In the genomic region with DNA sequence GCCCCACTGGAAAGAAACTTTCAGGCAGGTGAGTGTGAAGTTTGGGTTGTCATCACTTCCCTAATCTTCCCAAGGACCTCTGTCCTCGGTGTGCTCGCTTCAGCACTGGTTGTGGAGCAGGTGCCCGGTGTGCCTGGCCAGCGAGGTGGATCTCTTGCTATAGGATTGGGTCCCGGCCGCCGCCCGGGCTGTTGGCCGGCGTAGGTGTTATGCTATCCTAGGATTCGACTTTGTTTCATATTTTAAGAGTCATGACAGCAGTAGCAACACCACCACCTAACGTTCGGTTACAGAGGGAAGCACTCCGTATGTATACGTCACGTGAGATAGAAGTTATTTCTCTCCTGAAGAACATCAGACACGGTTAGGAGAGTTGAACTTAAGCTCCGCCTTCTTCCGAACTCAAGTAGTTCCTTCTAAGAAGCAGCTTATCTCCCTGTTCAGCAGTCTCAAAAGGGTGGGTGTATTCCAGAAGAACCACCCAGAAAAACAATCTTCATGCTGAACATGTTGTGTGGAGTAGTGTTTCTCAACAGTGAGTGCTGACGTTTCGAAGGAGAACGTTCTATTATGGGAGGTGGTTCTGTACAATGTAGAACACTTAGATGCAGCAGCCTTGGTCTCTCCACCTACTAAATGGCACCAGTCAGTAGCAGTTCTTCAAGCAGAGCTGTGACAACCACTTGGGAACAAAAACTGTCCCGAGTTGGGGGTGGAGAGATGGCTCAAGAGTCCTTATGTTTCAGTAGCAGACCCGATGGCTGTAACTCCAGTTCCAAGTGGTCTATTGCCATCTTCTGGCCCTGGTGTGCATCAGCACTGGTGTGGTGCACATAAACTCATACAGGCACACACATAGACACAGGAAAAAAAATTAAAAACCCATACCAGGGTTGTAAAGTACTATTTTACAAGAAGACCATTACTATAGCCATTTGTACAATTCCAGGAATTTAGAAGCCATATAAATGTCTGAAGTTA, we compare ENCODE assay signal across 8 mouse cellular contexts. TPM values are rescaled to one million over a fixed set of nuclear protein-coding genes. Genes with fewer than 3 reads are reported as not detected.
A peak's percentile ranks its signal among the peaks of the same experiment; 100 is the strongest.
DNase-seq lines count a peak whose midpoint lies in the region; ATAC-seq and TF ChIP-seq lines count a peak whose summit lies in the region.

No protein-coding gene starts in this region.

- peaks cover 55% of the 10 kb centered on the region for H3K36me3 ChIP-seq in heart, embryonic 13.5 days
- peaks cover 31% of the 10 kb centered on the region for H3K36me3 ChIP-seq in ES-Bruce4 (ENCODE audit: control insufficient read depth, insufficient read depth, low read length, poor library complexity, severe bottlenecking)
- H3K36me3 ChIP-seq in embryonic facial prominence, embryonic 14.5 days (ENCODE audit: control insufficient read depth, insufficient read depth, low read length): peaks cover 53% of the 10 kb centered on the region
- 0 out of 2 replicates have a peak, but pooled peaks cover 6% of the 10 kb centered on the region for H3K36me3 ChIP-seq in midbrain, embryonic 11.5 days (ENCODE audit: control insufficient read depth, insufficient read depth, low read length)

- H3K9ac ChIP-seq in heart, embryonic 13.5 days: peak overlapping the region; percentile 95
- H3K9ac ChIP-seq in ES-Bruce4 (ENCODE audit: low read depth, poor library complexity, severe bottlenecking): peak overlapping the region; percentile 32
- H3K9ac ChIP-seq in embryonic facial prominence, embryonic 14.5 days (ENCODE audit: low read depth, low read length): peak overlapping the region; percentile 65
- H3K9ac ChIP-seq in midbrain, embryonic 11.5 days (ENCODE audit: low read length): peak overlapping the region; percentile 71

- peak overlapping the region; percentile 95 for H3K4me2 ChIP-seq in heart, embryonic 13.5 days
- peak overlapping the region; percentile 72 for H3K4me2 ChIP-seq in embryonic facial prominence, embryonic 14.5 days (ENCODE audit: low read depth, low read length)
- H3K4me2 ChIP-seq in midbrain, embryonic 11.5 days: peak overlapping the region; percentile 90

- peaks cover 19% of the 10 kb centered on the region for H3K4me1 ChIP-seq in heart, embryonic 13.5 days
- no peaks in the 10 kb centered on the region for H3K4me1 ChIP-seq in ES-Bruce4 (ENCODE audit: control insufficient read depth, insufficient read depth, low read length)
- H3K4me1 ChIP-seq in embryonic facial prominence, embryonic 14.5 days (ENCODE audit: control insufficient read depth, insufficient read depth, low read length): peaks cover 7% of the 10 kb centered on the region
- H3K4me1 ChIP-seq in midbrain, embryonic 11.5 days (ENCODE audit: control insufficient read depth, insufficient read depth, low read length): peaks cover 12% of the 10 kb centered on the region

- H3K27ac ChIP-seq in heart, embryonic 13.5 days (replicated peaks): peak overlapping the region; percentile 92
- H3K27ac ChIP-seq in ES-Bruce4 (ENCODE audit: insufficient read depth, low read length): no peak overlapping the region
- H3K27ac ChIP-seq in embryonic facial prominence, embryonic 14.5 days (replicated peaks; ENCODE audit: low read depth, low read length): peak overlapping the region; percentile 83; the same call in 1 of the 2 replicates
- H3K27ac ChIP-seq in midbrain, embryonic 11.5 days (ENCODE audit: low read depth, low read length): peak overlapping the region; percentile 80; the same call in 1 of the 2 replicates

- peak; percentile 9 for TF ChIP-seq CTCF in ES-Bruce4 (IDR thresholded peaks at IDR 0.05; ENCODE audit: low read depth, low read length)

- DNase-seq in heart, adult 18-20 months: no peak
- DNase-seq in embryonic facial prominence, embryonic 14.5 days (ENCODE audit: low spot score): peak; percentile 41
- peak; percentile 48 for DNase-seq in large intestine, adult 2 months (ENCODE audit: low read depth, low spot score)
- no peak for DNase-seq in midbrain, embryonic 11.5 days (ENCODE audit: low spot score, missing footprints)
- no peak for DNase-seq in urinary bladder, postnatal 10 days (ENCODE audit: low spot score)
- no peak for DNase-seq in urinary bladder, postnatal 14 days (ENCODE audit: low spot score)

- 15% methylated on average over 24 of the region's 24 CpGs for WGBS in heart, embryonic 13.5 days
- WGBS in embryonic facial prominence, embryonic 14.5 days: 15% methylated on average over 23 of the region's 24 CpGs
- WGBS in large intestine, adult 2 months: 12% methylated on average over 24 of the region's 24 CpGs
- WGBS in midbrain, embryonic 11.5 days: 18% methylated on average over 24 of the region's 24 CpGs

- H3K4me3 ChIP-seq in heart, embryonic 13.5 days: peak overlapping the region; percentile 93
- peak overlapping the region; percentile 81 for H3K4me3 ChIP-seq in ES-Bruce4 (ENCODE audit: low read depth, low read length)
- H3K4me3 ChIP-seq in embryonic facial prominence, embryonic 14.5 days (ENCODE audit: low read depth, low read length): peak overlapping the region; percentile 67
- peak overlapping the region; percentile 90 for H3K4me3 ChIP-seq in midbrain, embryonic 11.5 days (ENCODE audit: low read depth, low read length)

- H3K27me3 ChIP-seq in heart, embryonic 13.5 days (replicated peaks): no peaks in the 10 kb centered on the region
- no peaks in the 10 kb centered on the region for H3K27me3 ChIP-seq in ES-Bruce4 (ENCODE audit: control insufficient read depth, insufficient read depth, low read length, poor library complexity, severe bottlenecking)
- no peaks in the 10 kb centered on the region for H3K27me3 ChIP-seq in embryonic facial prominence, embryonic 14.5 days (replicated peaks; ENCODE audit: control insufficient read depth, insufficient read depth, low read length)
- H3K27me3 ChIP-seq in midbrain, embryonic 11.5 days (ENCODE audit: control insufficient read depth, insufficient read depth, low read length): no peaks in the 10 kb centered on the region

- no peak for TF ChIP-seq EP300 in ES-Bruce4 (IDR thresholded peaks at IDR 0.05; ENCODE audit: insufficient read depth, low read depth, low read length)

- ATAC-seq in heart, embryonic 13.5 days (ENCODE audit: extremely low read depth, insufficient number of reproducible peaks, low FRiP score, low TSS enrichment): peak; percentile 14; the same call in 1 of the 2 replicates
- ATAC-seq in embryonic facial prominence, embryonic 14.5 days (ENCODE audit: low read depth): peak; percentile 2; the same call in 1 of the 2 replicates
- no peak; the same call in 1 of the 2 replicates for ATAC-seq in midbrain, embryonic 11.5 days (ENCODE audit: low FRiP score)

- TF ChIP-seq POLR2A in ES-Bruce4 (IDR thresholded peaks at IDR 0.05; ENCODE audit: insufficient read depth, low read length): no peak

- H3K9me3 ChIP-seq in heart, embryonic 13.5 days: no peaks in the 10 kb centered on the region
- no peaks in the 10 kb centered on the region for H3K9me3 ChIP-seq in ES-Bruce4 (replicated peaks; ENCODE audit: control insufficient read depth, insufficient read depth, low read length, poor library complexity, severe bottlenecking)
- no peaks in the 10 kb centered on the region for H3K9me3 ChIP-seq in embryonic facial prominence, embryonic 14.5 days (ENCODE audit: control insufficient read depth, low read length)
- H3K9me3 ChIP-seq in midbrain, embryonic 11.5 days (ENCODE audit: control insufficient read depth, low read length): no peaks in the 10 kb centered on the region

RNA-seq across cellular contexts. Expression of a gene that starts 0.8 kb away (rescaled TPM):
- 46.6 and 61.5 TPM in 2 replicates for polyA plus RNA-seq in heart, embryonic 13.5 days (2015; fragmentation: Nextera tagmentation; extraction: Ambion mirVana)
- total RNA-seq in heart, adult 18-20 months (2021): 10 to 100 TPM; 15.3 to 16.2 TPM
- 49.5 TPM in 2 replicates for polyA plus RNA-seq in ES-Bruce4 (2011; ENCODE audit: insufficient read depth, insufficient read length, low read depth, missing spikeins)
- 67.3 and 68.3 TPM in 2 replicates for polyA plus RNA-seq in embryonic facial prominence, embryonic 14.5 days (2014; fragmentation: Nextera tagmentation; extraction: Ambion mirVana)
- 24.4 and 28.0 TPM in 2 replicates for polyA plus RNA-seq in large intestine, adult 2 months (2012; rRNA removed)
- polyA plus RNA-seq in midbrain, embryonic 11.5 days (2014; fragmentation: Nextera tagmentation; extraction: Ambion mirVana): 74.3 and 81.7 TPM in 2 replicates

RNA-seq across cellular contexts. Expression of a gene that starts 1.1 kb away (rescaled TPM):
- 101 and 112 TPM in 2 replicates for polyA plus RNA-seq in heart, embryonic 13.5 days (2015; fragmentation: Nextera tagmentation; extraction: Ambion mirVana)
- total RNA-seq in heart, adult 18-20 months (2021): 10 to 100 TPM; 46.7 to 47.8 TPM
- polyA plus RNA-seq in ES-Bruce4 (2011; ENCODE audit: insufficient read depth, insufficient read length, low read depth, missing spikeins): 219 and 227 TPM in 2 replicates
- polyA plus RNA-seq in embryonic facial prominence, embryonic 14.5 days (2014; fragmentation: Nextera tagmentation; extraction: Ambion mirVana): 118 TPM in 2 replicates
- polyA plus RNA-seq in large intestine, adult 2 months (2012; rRNA removed): 20.4 and 29.9 TPM in 2 replicates
- polyA plus RNA-seq in midbrain, embryonic 11.5 days (2014; fragmentation: Nextera tagmentation; extraction: Ambion mirVana): 180 and 183 TPM in 2 replicates

RNA-seq across cellular contexts. Expression of a gene that starts 12.0 kb away (rescaled TPM):
- 248 and 269 TPM in 2 replicates for polyA plus RNA-seq in heart, embryonic 13.5 days (2015; fragmentation: Nextera tagmentation; extraction: Ambion mirVana)
- 100 to 1,000 TPM; 215 to 228 TPM for total RNA-seq in heart, adult 18-20 months (2021)
- polyA plus RNA-seq in ES-Bruce4 (2011; ENCODE audit: insufficient read depth, insufficient read length, low read depth, missing spikeins): 398 and 407 TPM in 2 replicates
- 223 and 224 TPM in 2 replicates for polyA plus RNA-seq in embryonic facial prominence, embryonic 14.5 days (2014; fragmentation: Nextera tagmentation; extraction: Ambion mirVana)
- polyA plus RNA-seq in large intestine, adult 2 months (2012; rRNA removed): 77.6 and 89.8 TPM in 2 replicates
- 246 and 255 TPM in 2 replicates for polyA plus RNA-seq in midbrain, embryonic 11.5 days (2014; fragmentation: Nextera tagmentation; extraction: Ambion mirVana)

RNA-seq across cellular contexts. Expression of a gene that starts 33.4 kb away (rescaled TPM):
- polyA plus RNA-seq in heart, embryonic 13.5 days (2015; fragmentation: Nextera tagmentation; extraction: Ambion mirVana): 11.3 and 12.6 TPM in 2 replicates
- total RNA-seq in heart, adult 18-20 months (2021): 1 to 10 TPM; 8.1 to 8.4 TPM
- polyA plus RNA-seq in ES-Bruce4 (2011; ENCODE audit: insufficient read depth, insufficient read length, low read depth, missing spikeins): 32.3 and 32.8 TPM in 2 replicates
- polyA plus RNA-seq in embryonic facial prominence, embryonic 14.5 days (2014; fragmentation: Nextera tagmentation; extraction: Ambion mirVana): 20.3 and 21.3 TPM in 2 replicates
- polyA plus RNA-seq in large intestine, adult 2 months (2012; rRNA removed): 9.0 and 14.8 TPM in 2 replicates
- 15.9 and 16.5 TPM in 2 replicates for polyA plus RNA-seq in midbrain, embryonic 11.5 days (2014; fragmentation: Nextera tagmentation; extraction: Ambion mirVana)

RNA-seq across cellular contexts. Expression of a gene that starts 48.6 kb away (rescaled TPM):
- 22.6 and 24.5 TPM in 2 replicates for polyA plus RNA-seq in heart, embryonic 13.5 days (2015; fragmentation: Nextera tagmentation; extraction: Ambion mirVana)
- total RNA-seq in heart, adult 18-20 months (2021): 1 to 10 TPM; 7.9 to 8.1 TPM
- 35.6 and 36.7 TPM in 2 replicates for polyA plus RNA-seq in ES-Bruce4 (2011; ENCODE audit: insufficient read depth, insufficient read length, low read depth, missing spikeins)
- polyA plus RNA-seq in embryonic facial prominence, embryonic 14.5 days (2014; fragmentation: Nextera tagmentation; extraction: Ambion mirVana): 29.2 and 30.0 TPM in 2 replicates
- polyA plus RNA-seq in large intestine, adult 2 months (2012; rRNA removed): 4.0 and 5.4 TPM in 2 replicates
- polyA plus RNA-seq in midbrain, embryonic 11.5 days (2014; fragmentation: Nextera tagmentation; extraction: Ambion mirVana): 56.8 and 57.5 TPM in 2 replicates

Comparison
In these comparisons a context has a peak if more than half of its experiments do, and no peak if none do; other contexts are left out.
1. H3K9ac ChIP-seq: peak in every context shown above with its lines; median percentile 95 in heart, embryonic 13.5 days; 71 in midbrain, embryonic 11.5 days; 65 in embryonic facial prominence, embryonic 14.5 days; 32 in ES-Bruce4.
2. DNase-seq: peak in embryonic facial prominence, embryonic 14.5 days (single experiment) and large intestine, adult 2 months (single experiment); none in heart, adult 18-20 months (0 of 2), midbrain, embryonic 11.5 days (single experiment), urinary bladder, postnatal 10 days (single experiment) and urinary bladder, postnatal 14 days (single experiment).
3. Peak in every context shown above with its lines, with median percentiles within 50 percentile points of each other: H3K4me2 ChIP-seq and H3K4me3 ChIP-seq.